Mouse (Mus musculus) liver, embryonic 14.5 days (tissue): ENCODE results near the gene Il1rl1.

ENCODE experiments used
- CTCF ChIP-seq: IDR thresholded peaks from 2 replicates; pipeline ENCODE4 v1.5.1; 2016; ENCODE audit warnings: antibody characterized with exemption, low read depth, control low read depth
- EP300 ChIP-seq: IDR thresholded peaks from 2 replicates; pipeline ENCODE4 v1.6.1; 2016; ENCODE audit warnings: antibody characterized with exemption, low read depth

GRCm38 (mm10) chr1:40494594-40494993 lies 65.2 kb downstream of the Il1rl1 start:
- TF ChIP-seq CTCF (no peak), EP300 (no peak)
